Mouse (Mus musculus) liver, embryonic 16.5 days (tissue): ENCODE results near the gene Smoc2. TPM values are rescaled to one million over a fixed set of nuclear protein-coding genes. Genes with fewer than 3 reads are reported as not detected.

Source experiments
- ATAC-seq: fragments of 200-750 bp; cut with Nextera tagmentation; 2 replicates; pipeline ENCODE4 v1.8.0; 2017; ENCODE audit warnings: low read depth, mild to moderate bottlenecking, moderate number of reproducible peaks, moderate library complexity
- H3K27ac ChIP-seq: fragments of 300-500 bp; sonication (generic); 2 replicates; pipeline ENCODE4 v1.5.1; 2014; ENCODE audit warnings: mild to moderate bottlenecking, low read length
- H3K27me3 ChIP-seq: fragments of 300-500 bp; sonication (generic); 2 replicates; pipeline ENCODE4 v1.6.1; 2014; ENCODE audit warnings: low read depth, low read length, mixed read lengths; ENCODE audit not compliant: control insufficient read depth, insufficient read depth
- H3K36me3 ChIP-seq: fragments of 300-500 bp; sonication (generic); 2 replicates; pipeline ENCODE4 v1.6.1; 2014; ENCODE audit warnings: mild to moderate bottlenecking; ENCODE audit not compliant: control insufficient read depth, insufficient read depth
- H3K4me1 ChIP-seq: fragments of 300-500 bp; sonication (generic); 2 replicates; pipeline ENCODE4 v1.6.1; 2014; ENCODE audit warnings: low read depth, low read length, mixed read lengths; ENCODE audit not compliant: control insufficient read depth
- H3K4me2 ChIP-seq: fragments of 300-500 bp; sonication (generic); 2 replicates; pipeline ENCODE4 v1.6.1; 2014; ENCODE audit warnings: low read depth, low read length, mixed read lengths
- H3K4me3 ChIP-seq: fragments of 300-500 bp; sonication (generic); 2 replicates; pipeline ENCODE4 v1.5.1; 2014; ENCODE audit warnings: low read depth, mild to moderate bottlenecking, low read length
- H3K9ac ChIP-seq: fragments of 300-500 bp; sonication (generic); 2 replicates; pipeline ENCODE4 v1.6.1; 2014; ENCODE audit warnings: low read depth, low read length
- H3K9me3 ChIP-seq: fragments of 300-500 bp; sonication (generic); replicated peaks from 2 replicates; pipeline ENCODE4 v1.6.1; 2016; ENCODE audit warnings: low read length; ENCODE audit not compliant: control insufficient read depth
- WGBS: fragments of 180-500 bp; shearing (Covaris S2); extraction: QIAGEN DNeasy Blood & Tissue Kit; methylation state at CpG from one replicate; pipeline ENCODE4 v1.1.7; 2014; ENCODE audit not compliant: insufficient replicate concordance; 5-methylcytosine and 5-hydroxymethylcytosine counted together
- polyA plus RNA-seq: library from polyadenylated mRNA; unstranded; fragments of >200 nt; fragmentation: Nextera tagmentation; extraction: Ambion mirVana; gene quantifications from 2 replicates; pipeline ENCODE4 v1.2.1, GENCODE M21; 2015

The Smoc2 gene
- polyA plus RNA-seq, 1 experiment from 2014 or later, result 7.8 TPM

DNA sequence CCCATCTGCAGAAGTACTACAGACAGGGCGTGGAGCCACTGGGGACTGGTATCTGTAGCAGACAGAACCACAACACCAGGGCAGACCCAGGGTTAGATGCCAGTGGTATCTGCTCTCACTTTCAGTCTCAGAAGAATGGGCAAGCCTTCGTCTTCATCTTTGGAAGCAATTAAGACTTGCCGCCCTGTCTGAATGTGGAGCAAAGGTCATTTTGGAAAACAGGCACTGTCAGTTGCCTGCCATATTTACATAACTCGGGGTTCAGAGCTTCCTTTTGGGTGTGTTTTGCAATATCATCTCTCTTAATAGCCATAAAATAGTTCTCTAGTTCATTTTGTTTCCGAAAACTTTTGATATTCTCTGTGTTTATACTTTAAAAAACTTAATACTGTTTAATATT is 168.0 kb downstream of the Smoc2 start:
- H3K4me2 ChIP-seq, result no peak overlapping the region
- H3K9ac ChIP-seq, result no peak overlapping the region
- ATAC-seq, result no peak
- no peak overlapping the region for H3K4me3 ChIP-seq
- H3K27me3 ChIP-seq, result no peaks in the 10 kb centered on the region
- no peaks in the 10 kb centered on the region for H3K36me3 ChIP-seq
- no peaks in the 10 kb centered on the region for H3K9me3 ChIP-seq
- H3K27ac ChIP-seq, result no peak overlapping the region
- H3K4me1 ChIP-seq, result no peaks in the 10 kb centered on the region
- WGBS, result 49% methylated on average over 5 of the region's 5 CpGs

Other genes starting within 250 kb of the Smoc2 start
- not detected in 2 replicates for gene Gm7358, start 220.0 kb upstream of the Smoc2 start, polyA plus RNA-seq
- gene Dact2, start 75.2 kb upstream of the Smoc2 start, polyA plus RNA-seq, result 0.75 and 1.3 TPM in 2 replicates